Mouse (Mus musculus) heart, embryonic 12.5 days (tissue): ENCODE data around the gene Aoc1. TPM values are rescaled to one million over a fixed set of nuclear protein-coding genes. Genes with fewer than 3 reads are reported as not detected.

Experiments used
- ATAC-seq: fragments of 200-750 bp; cut with Nextera tagmentation; 2 replicates; pipeline ENCODE4 v1.8.0; 2017; ENCODE audit warnings: moderate TSS enrichment, moderate library complexity; ENCODE audit not compliant: insufficient number of reproducible peaks, low FRiP score
- H3K27ac ChIP-seq: fragments of 300-500 bp; sonication (generic); 2 replicates; pipeline ENCODE4 v1.5.1; 2016; ENCODE audit warnings: mild to moderate bottlenecking, moderate library complexity; ENCODE audit not compliant: poor library complexity, severe bottlenecking
- H3K27me3 ChIP-seq: fragments of 300-500 bp; sonication (generic); replicated peaks from 2 replicates; pipeline ENCODE4 v1.6.1; 2016; ENCODE audit warnings: mild to moderate bottlenecking, moderate library complexity
- H3K36me3 ChIP-seq: fragments of 300-500 bp; sonication (generic); 2 replicates; pipeline ENCODE4 v1.6.1; 2016; ENCODE audit warnings: mild to moderate bottlenecking, moderate library complexity
- H3K4me1 ChIP-seq: fragments of 300-500 bp; sonication (generic); replicated peaks from 2 replicates; pipeline ENCODE4 v1.6.1; 2016; ENCODE audit warnings: mild to moderate bottlenecking
- H3K4me2 ChIP-seq: fragments of 300-500 bp; sonication (generic); 2 replicates; pipeline ENCODE4 v1.6.1; 2016; ENCODE audit warnings: mild to moderate bottlenecking, moderate library complexity
- H3K4me3 ChIP-seq: fragments of 300-500 bp; sonication (generic); 2 replicates; pipeline ENCODE4 v1.5.1; 2016; ENCODE audit warnings: mild to moderate bottlenecking
- H3K9ac ChIP-seq: fragments of 300-500 bp; sonication (generic); 2 replicates; pipeline ENCODE4 v1.6.1; 2016; ENCODE audit warnings: mild to moderate bottlenecking, moderate library complexity
- H3K9me3 ChIP-seq: fragments of 300-500 bp; sonication (generic); replicated peaks from 2 replicates; pipeline ENCODE4 v1.6.1; 2016; ENCODE audit warnings: mild to moderate bottlenecking, moderate library complexity
- WGBS: fragments of 180-500 bp; shearing (Covaris S2); methylation state at CpG from one replicate; pipeline ENCODE4 v1.1.7; 2016; 5-methylcytosine and 5-hydroxymethylcytosine counted together
- polyA plus RNA-seq: library from polyadenylated mRNA; unstranded; fragments of >200 nt; fragmentation: Nextera tagmentation; extraction: Ambion mirVana; gene quantifications from 2 replicates; pipeline ENCODE4 v1.2.1, GENCODE M21; 2016

The Aoc1 gene
- not detected in 2 replicates for polyA plus RNA-seq

DNA sequence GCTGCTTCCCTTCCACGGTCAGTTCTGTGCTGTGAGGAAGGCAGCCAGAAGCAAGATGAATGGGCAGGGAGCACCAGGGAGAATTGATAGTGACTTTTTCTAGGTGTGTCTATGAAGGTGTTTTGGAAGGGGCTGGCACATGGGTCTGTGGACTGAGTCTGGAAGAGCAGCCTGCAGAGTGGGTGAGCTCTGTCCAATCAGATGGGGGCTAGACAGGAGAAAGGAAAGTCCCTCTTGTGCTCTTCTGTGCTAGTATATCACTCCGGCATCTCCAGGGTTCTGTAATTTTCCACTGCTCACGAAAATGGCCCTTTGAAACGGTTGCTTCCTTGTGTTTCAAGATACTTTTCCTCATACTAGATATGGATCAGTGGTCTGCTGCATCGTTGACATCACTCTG, at the start of gene Aoc1:
Gene Aoc1 (plus strand): TSS at position 301 of the 400 bp plus-strand sequence.
- WGBS, result 67% methylated on average over 5 of the region's 5 CpGs

GRCm38 (mm10) chr6:48825016-48825415, 47.7 kb upstream of the Aoc1 start:
- Histone ChIP-seq H3K4me2 (no peak overlapping the region), H3K4me3 (no peak overlapping the region), H3K4me1 (peaks cover 9% of the 10 kb centered on the region), H3K9ac (no peak overlapping the region), H3K27me3 (no peaks in the 10 kb centered on the region), H3K27ac (no peak overlapping the region), H3K9me3 (no peaks in the 10 kb centered on the region), H3K36me3 (no peaks in the 10 kb centered on the region)
- 65% methylated on average over 7 of the region's 7 CpGs for WGBS
- no peak for ATAC-seq

More for the DNA sequence above, at the start of gene Aoc1:
- Histone ChIP-seq H3K9me3 (no peaks in the 10 kb centered on the region), H3K4me2 (no peak within 1 kb of the TSS), H3K36me3 (no peaks in the 10 kb centered on the region), H3K4me3 (no peak within 1 kb of the TSS), H3K27me3 (no peaks in the 10 kb centered on the region), H3K27ac (no peak within 1 kb of the TSS), H3K9ac (no peak within 1 kb of the TSS), H3K4me1 (no peaks in the 10 kb centered on the region)
- no peak for ATAC-seq

DNA sequence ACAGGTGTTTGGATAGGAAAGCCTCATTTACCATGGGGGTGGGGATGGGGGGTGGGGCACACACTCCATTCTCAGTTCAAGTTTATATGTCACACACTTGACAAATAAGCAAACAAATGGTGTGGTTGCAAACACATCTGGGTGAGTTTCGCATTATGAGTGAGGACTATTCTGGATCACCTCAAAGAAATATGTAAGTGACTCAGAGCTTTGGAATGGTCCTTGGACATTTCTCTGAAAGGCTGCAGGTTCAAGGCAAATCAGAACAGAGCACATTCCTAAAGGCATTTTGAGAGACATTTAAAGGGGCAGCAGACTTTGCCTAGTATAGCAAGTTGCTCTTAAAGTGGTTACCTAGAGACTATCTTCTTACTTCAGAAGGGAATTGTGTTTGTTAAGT, 43.7 kb upstream of the Aoc1 start:
- Histone ChIP-seq H3K4me3 (no peak overlapping the region), H3K27ac (no peak overlapping the region), H3K4me1 (peaks cover 9% of the 10 kb centered on the region), H3K9ac (no peak overlapping the region), H3K9me3 (no peaks in the 10 kb centered on the region), H3K27me3 (no peaks in the 10 kb centered on the region), H3K36me3 (peaks cover 22% of the 10 kb centered on the region), H3K4me2 (no peak overlapping the region)
- ATAC-seq, result no peak
- WGBS, result 40% methylated on average over 1 of the region's 1 CpGs

DNA sequence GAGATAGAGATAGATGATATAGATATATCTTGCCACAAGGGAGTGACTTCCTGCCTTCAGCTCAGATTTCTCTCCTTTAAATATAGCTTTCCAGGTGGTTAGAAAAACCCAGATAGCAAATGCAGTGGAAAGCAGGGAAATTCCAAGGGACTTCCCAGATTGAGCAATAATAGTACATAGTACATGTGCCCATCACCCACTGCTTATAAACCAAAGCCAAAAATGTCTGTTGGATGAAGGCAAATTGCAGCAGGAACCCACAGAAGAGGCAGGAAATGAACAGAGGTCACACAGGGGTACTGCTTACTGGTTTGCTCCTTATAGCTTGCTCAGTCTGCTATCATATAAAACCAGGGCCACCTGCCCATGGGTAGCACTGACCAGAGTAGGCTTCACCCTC, 43.0 kb upstream of the Aoc1 start:
- Histone ChIP-seq H3K4me1 (peaks cover 9% of the 10 kb centered on the region), H3K4me2 (no peak overlapping the region), H3K27ac (no peak overlapping the region), H3K4me3 (no peak overlapping the region), H3K36me3 (peaks cover 29% of the 10 kb centered on the region), H3K9ac (no peak overlapping the region), H3K9me3 (no peaks in the 10 kb centered on the region), H3K27me3 (no peaks in the 10 kb centered on the region)
- no peak for ATAC-seq

GRCm38 (mm10) chr6:48830241-48830640, 42.5 kb upstream of the Aoc1 start:
- H3K4me3 ChIP-seq, result no peak overlapping the region
- no peak for ATAC-seq
- no peak overlapping the region for H3K27ac ChIP-seq
- no peaks in the 10 kb centered on the region for H3K27me3 ChIP-seq
- no peak overlapping the region for H3K4me2 ChIP-seq
- WGBS, result 30% methylated on average over 1 of the region's 1 CpGs
- peaks cover 9% of the 10 kb centered on the region for H3K4me1 ChIP-seq
- H3K36me3 ChIP-seq, result peaks cover 35% of the 10 kb centered on the region
- H3K9ac ChIP-seq, result no peak overlapping the region
- H3K9me3 ChIP-seq, result no peaks in the 10 kb centered on the region

GRCm38 (mm10) chr6:48831141-48831540, 41.6 kb upstream of the Aoc1 start:
- H3K27ac ChIP-seq, result no peak overlapping the region
- ATAC-seq, result no peak
- H3K4me1 ChIP-seq, result peaks cover 9% of the 10 kb centered on the region
- no peak overlapping the region for H3K9ac ChIP-seq
- no peak overlapping the region for H3K4me3 ChIP-seq
- H3K36me3 ChIP-seq, result peaks cover 44% of the 10 kb centered on the region
- no peak overlapping the region for H3K4me2 ChIP-seq
- no peaks in the 10 kb centered on the region for H3K9me3 ChIP-seq
- 86% methylated on average over 5 of the region's 5 CpGs for WGBS
- no peaks in the 10 kb centered on the region for H3K27me3 ChIP-seq

DNA sequence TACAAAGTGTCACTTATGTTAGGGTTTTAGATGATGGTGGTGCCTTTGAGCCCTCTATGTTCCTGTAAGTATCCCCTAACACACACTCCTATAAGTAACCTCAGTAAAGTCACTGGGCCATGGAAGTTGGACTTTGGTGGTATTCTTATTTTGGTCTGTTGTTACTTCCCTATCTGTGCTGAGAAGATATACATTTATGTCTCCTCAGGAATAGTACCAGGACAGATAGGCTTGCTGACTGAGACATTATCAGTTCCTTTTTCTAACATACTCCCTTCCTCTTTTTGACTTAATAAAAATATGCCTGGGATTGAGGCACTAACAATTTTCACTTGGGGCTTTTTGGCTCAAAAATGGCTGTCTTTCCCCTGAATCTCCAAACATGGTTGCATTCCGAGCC, 40.3 kb upstream of the Aoc1 start:
- ATAC-seq, result no peak
- Histone ChIP-seq H3K27ac (no peak overlapping the region), H3K4me1 (peaks cover 9% of the 10 kb centered on the region), H3K4me3 (no peak overlapping the region), H3K9me3 (no peaks in the 10 kb centered on the region), H3K9ac (no peak overlapping the region), H3K36me3 (peaks cover 56% of the 10 kb centered on the region), H3K27me3 (no peaks in the 10 kb centered on the region), H3K4me2 (no peak overlapping the region)
- WGBS, result 81% methylated on average over 1 of the region's 1 CpGs

- no peak overlapping the region for H3K4me3 ChIP-seq
- 94% methylated on average over 4 of the region's 4 CpGs for WGBS
- no peak overlapping the region for H3K4me2 ChIP-seq
- no peak overlapping the region for H3K27ac ChIP-seq
- H3K9ac ChIP-seq, result no peak overlapping the region
- peaks cover 67% of the 10 kb centered on the region for H3K36me3 ChIP-seq
- peaks cover 15% of the 10 kb centered on the region for H3K4me1 ChIP-seq
- H3K9me3 ChIP-seq, result no peaks in the 10 kb centered on the region
- no peak for ATAC-seq
- H3K27me3 ChIP-seq, result no peaks in the 10 kb centered on the region
Measured at GRCm38 (mm10) chr6:48833515-48833914, 39.2 kb upstream of the Aoc1 start.

- no peaks in the 10 kb centered on the region for H3K9me3 ChIP-seq
- no peak overlapping the region for H3K27ac ChIP-seq
- H3K36me3 ChIP-seq, result peaks cover 69% of the 10 kb centered on the region
- H3K9ac ChIP-seq, result no peak overlapping the region
- WGBS, result 74% methylated on average over 5 of the region's 5 CpGs
- no peak for ATAC-seq
- H3K4me2 ChIP-seq, result no peak overlapping the region
- no peak overlapping the region for H3K4me3 ChIP-seq
- H3K27me3 ChIP-seq, result no peaks in the 10 kb centered on the region
- H3K4me1 ChIP-seq, result peaks cover 22% of the 10 kb centered on the region
Measured at GRCm38 (mm10) chr6:48835241-48835640, 37.5 kb upstream of the Aoc1 start.

DNA sequence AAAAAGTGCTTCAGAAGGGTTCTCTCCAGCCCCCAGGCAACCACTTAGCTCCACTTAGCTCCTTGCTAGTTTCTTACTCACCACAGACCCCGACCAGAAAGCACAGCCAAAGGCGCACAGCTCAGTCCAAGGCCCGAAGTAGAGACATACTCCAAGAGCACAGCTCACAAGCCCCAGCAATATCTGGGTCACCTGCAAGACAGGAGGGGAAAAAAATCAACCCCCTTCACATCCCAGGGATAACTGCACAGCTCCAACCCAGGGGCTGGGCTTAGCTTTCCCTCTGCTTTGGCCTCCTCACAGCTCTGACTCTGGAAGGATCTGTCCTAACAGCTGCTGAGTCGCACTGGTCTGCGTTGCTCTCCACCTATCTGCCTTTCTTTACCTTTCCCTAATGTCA, 36.5 kb upstream of the Aoc1 start:
- H3K27me3 ChIP-seq, result no peaks in the 10 kb centered on the region
- peaks cover 69% of the 10 kb centered on the region for H3K36me3 ChIP-seq
- WGBS, result 83% methylated on average over 5 of the region's 5 CpGs
- H3K4me3 ChIP-seq, result no peak overlapping the region
- ATAC-seq, result no peak
- H3K9ac ChIP-seq, result no peak overlapping the region
- H3K27ac ChIP-seq, result no peak overlapping the region
- no peaks in the 10 kb centered on the region for H3K9me3 ChIP-seq
- H3K4me2 ChIP-seq, result no peak overlapping the region
- peaks cover 24% of the 10 kb centered on the region for H3K4me1 ChIP-seq

DNA sequence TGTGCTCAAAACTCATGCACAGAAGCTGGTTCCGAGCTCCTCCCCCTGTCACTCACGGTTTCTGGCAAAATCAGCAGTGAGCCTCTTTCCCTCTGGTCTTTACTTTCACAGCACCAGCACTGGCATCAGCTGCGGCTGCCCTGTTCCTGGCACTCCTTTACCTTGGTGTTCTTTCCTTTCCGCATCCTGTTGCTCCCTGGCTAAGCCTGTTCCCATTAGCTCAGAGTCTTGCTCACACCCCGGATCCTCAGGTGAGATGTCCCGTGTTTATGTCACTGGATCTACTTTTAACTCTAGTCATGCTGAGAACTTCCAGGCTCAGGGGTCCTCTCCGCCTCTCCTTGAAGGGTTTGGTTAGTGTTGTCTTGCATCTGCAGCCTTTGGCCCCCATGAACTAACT, 35.2 kb upstream of the Aoc1 start:
- Histone ChIP-seq H3K4me1 (peaks cover 36% of the 10 kb centered on the region), H3K9ac (no peak overlapping the region), H3K36me3 (peaks cover 63% of the 10 kb centered on the region), H3K27ac (no peak overlapping the region), H3K4me2 (no peak overlapping the region), H3K4me3 (no peak overlapping the region), H3K27me3 (no peaks in the 10 kb centered on the region), H3K9me3 (no peaks in the 10 kb centered on the region)
- no peak for ATAC-seq
- 78% methylated on average over 7 of the region's 7 CpGs for WGBS

GRCm38 (mm10) chr6:48838321-48839080, 34.2 kb upstream of the Aoc1 start:
- peaks cover 62% of the 10 kb centered on the region for H3K36me3 ChIP-seq
- H3K27ac ChIP-seq, result no peak overlapping the region
- peaks cover 39% of the 10 kb centered on the region for H3K4me1 ChIP-seq
- H3K4me3 ChIP-seq, result 0 out of 2 replicates have a peak overlapping the region, but pooled peaks have one; percentile 3
- H3K4me2 ChIP-seq, result peak overlapping the region; percentile 80
- ATAC-seq, result no peak
- H3K9me3 ChIP-seq, result no peaks in the 10 kb centered on the region
- no peaks in the 10 kb centered on the region for H3K27me3 ChIP-seq
- H3K9ac ChIP-seq, result no peak overlapping the region; the same call in 1 of the 2 replicates
- WGBS, result 68% methylated on average over 6 of the region's 6 CpGs
